Mouse (Mus musculus) brain, adult 2 months (tissue): ENCODE measurements around the gene Epn1.
A peak's percentile ranks its signal among the peaks of the same experiment; 100 is the strongest.
"Not testable (repeated sequence)": the region's sequence is repeated elsewhere in the genome, so short reads cannot be mapped to it uniquely, and the experiment has no call there.

Source experiments
- DNase-seq: peaks from one replicate; pipeline ENCODE4 v3.0.0; 2011; ENCODE audit warnings: low read depth, low spot score

Epn1 gene

GRCm38 (mm10) chr7:5058631-5059030, 21.4 kb upstream of the Epn1 start:
- DNase-seq = no peak

GRCm38 (mm10) chr7:5059421-5059820, 20.6 kb upstream of the Epn1 start:
- no peak for DNase-seq

GRCm38 (mm10) chr7:5060239-5060731, 19.8 kb upstream of the Epn1 start:
- DNase-seq = peak; percentile 95

GRCm38 (mm10) chr7:5060944-5061773, 18.9 kb upstream of the Epn1 start:
- peak; percentile 99 for DNase-seq

GRCm38 (mm10) chr7:5061774-5062359, 18.2 kb upstream of the Epn1 start, which contains the start of gene U2af2:
TSS of gene U2af2 (plus strand) at chr7:5062143.
- peak; percentile 97 for DNase-seq

- peak; percentile 89 for DNase-seq
Observed at GRCm38 (mm10) chr7:5062360-5063001, 17.6 kb upstream of the Epn1 start.

- no peak for DNase-seq
Observed at GRCm38 (mm10) chr7:5064886-5065285, 15.1 kb upstream of the Epn1 start.

- no peak for DNase-seq
Observed at GRCm38 (mm10) chr7:5073586-5073985, 6.4 kb upstream of the Epn1 start.

GRCm38 (mm10) chr7:5074984-5075383, 5.1 kb upstream of the Epn1 start:
- DNase-seq = no peak

GRCm38 (mm10) chr7:5076931-5077330, 3.1 kb upstream of the Epn1 start:
- DNase-seq = no peak

GRCm38 (mm10) chr7:5079365-5080009, 548 bp upstream of the Epn1 start:
- DNase-seq = not testable (repeated sequence)

GRCm38 (mm10) chr7:5080815-5081214, 780 bp downstream of the Epn1 start:
- DNase-seq = no peak

- DNase-seq = no peak
Observed at GRCm38 (mm10) chr7:5081241-5081640, 1.2 kb downstream of the Epn1 start.

GRCm38 (mm10) chr7:5081939-5082338, 1.9 kb downstream of the Epn1 start:
- DNase-seq = no peak

- DNase-seq = no peak
Observed at GRCm38 (mm10) chr7:5083325-5084105, 3.5 kb downstream of the Epn1 start.

- no peak for DNase-seq
Observed at GRCm38 (mm10) chr7:5085512-5085911, 5.5 kb downstream of the Epn1 start.

- no peak for DNase-seq
Observed at GRCm38 (mm10) chr7:5086921-5087440, 6.9 kb downstream of the Epn1 start.

GRCm38 (mm10) chr7:5087886-5088285, 7.9 kb downstream of the Epn1 start:
- DNase-seq = no peak

- DNase-seq = peak; percentile 65
Observed at GRCm38 (mm10) chr7:5089853-5090252, 9.8 kb downstream of the Epn1 start.

- peak; percentile 73 for DNase-seq
Observed at GRCm38 (mm10) chr7:5091008-5091728, 11.1 kb downstream of the Epn1 start.
